Mouse (Mus musculus) heart, adult 2 months (tissue): ENCODE data around the gene Tmem151b.

ENCODE experiments used
- CTCF ChIP-seq: fragments of 200-600 bp; IDR thresholded peaks from 2 replicates; pipeline ENCODE4 v1.8.1; 2022; ENCODE audit warnings: antibody characterized with exemption, mild to moderate bottlenecking, moderate library complexity
- EP300 ChIP-seq: fragments of 200-500 bp; IDR thresholded peaks from 2 replicates; pipeline ENCODE4 v1.6.1; 2011; ENCODE audit warnings: low read depth, low read length, control low read depth; ENCODE audit not compliant: insufficient read depth
- POLR2A ChIP-seq: fragments of 200-500 bp; IDR thresholded peaks from 2 replicates; pipeline ENCODE4 v1.6.1; 2011; ENCODE audit warnings: mild to moderate bottlenecking, low read depth, low read length, control low read depth; ENCODE audit not compliant: insufficient read depth

DNA sequence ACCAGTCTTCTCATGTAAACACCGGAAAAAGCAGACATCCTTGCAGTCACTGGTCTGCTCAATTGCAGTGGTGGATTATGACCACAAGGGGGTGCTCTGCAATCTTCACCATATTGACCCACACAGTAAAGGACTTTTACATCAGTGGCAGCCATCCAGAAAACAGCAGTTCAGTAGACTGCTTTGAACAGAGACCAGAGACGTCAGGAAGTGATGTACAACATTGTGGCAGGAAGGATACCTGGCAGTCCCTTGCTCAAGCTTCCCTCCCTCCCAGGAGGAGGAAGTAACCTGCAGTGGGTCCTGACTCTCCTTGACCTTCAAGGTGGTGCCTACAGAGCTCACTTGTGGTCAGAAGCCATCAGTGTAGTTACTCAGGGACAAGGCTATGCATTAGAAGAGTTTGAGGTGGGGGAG lies 32.1 kb upstream of the Tmem151b start:
- TF ChIP-seq POLR2A (no peak), CTCF (peak; percentile 98), EP300 (0 out of 2 replicates have a peak, but pooled peaks have one; percentile 5)
